Mouse (Mus musculus) liver, embryonic 16.5 days (tissue): ENCODE measurements around the gene Mettl16. TPM values are rescaled to one million over a fixed set of nuclear protein-coding genes. Genes with fewer than 3 reads are reported as not detected.

ENCODE experiments used
- ATAC-seq: fragments of 200-750 bp; cut with Nextera tagmentation; 2 replicates; pipeline ENCODE4 v1.8.0; 2017; ENCODE audit warnings: low read depth, mild to moderate bottlenecking, moderate number of reproducible peaks, moderate library complexity
- H3K27ac ChIP-seq: fragments of 300-500 bp; sonication (generic); 2 replicates; pipeline ENCODE4 v1.5.1; 2014; ENCODE audit warnings: mild to moderate bottlenecking, low read length
- H3K27me3 ChIP-seq: fragments of 300-500 bp; sonication (generic); 2 replicates; pipeline ENCODE4 v1.6.1; 2014; ENCODE audit warnings: low read depth, low read length, mixed read lengths; ENCODE audit not compliant: control insufficient read depth, insufficient read depth
- H3K36me3 ChIP-seq: fragments of 300-500 bp; sonication (generic); 2 replicates; pipeline ENCODE4 v1.6.1; 2014; ENCODE audit warnings: mild to moderate bottlenecking; ENCODE audit not compliant: control insufficient read depth, insufficient read depth
- H3K4me1 ChIP-seq: fragments of 300-500 bp; sonication (generic); 2 replicates; pipeline ENCODE4 v1.6.1; 2014; ENCODE audit warnings: low read depth, low read length, mixed read lengths; ENCODE audit not compliant: control insufficient read depth
- H3K4me2 ChIP-seq: fragments of 300-500 bp; sonication (generic); 2 replicates; pipeline ENCODE4 v1.6.1; 2014; ENCODE audit warnings: low read depth, low read length, mixed read lengths
- H3K4me3 ChIP-seq: fragments of 300-500 bp; sonication (generic); 2 replicates; pipeline ENCODE4 v1.5.1; 2014; ENCODE audit warnings: low read depth, mild to moderate bottlenecking, low read length
- H3K9ac ChIP-seq: fragments of 300-500 bp; sonication (generic); 2 replicates; pipeline ENCODE4 v1.6.1; 2014; ENCODE audit warnings: low read depth, low read length
- H3K9me3 ChIP-seq: fragments of 300-500 bp; sonication (generic); replicated peaks from 2 replicates; pipeline ENCODE4 v1.6.1; 2016; ENCODE audit warnings: low read length; ENCODE audit not compliant: control insufficient read depth
- WGBS: fragments of 180-500 bp; shearing (Covaris S2); extraction: QIAGEN DNeasy Blood & Tissue Kit; methylation state at CpG from one replicate; pipeline ENCODE4 v1.1.7; 2014; ENCODE audit not compliant: insufficient replicate concordance; 5-methylcytosine and 5-hydroxymethylcytosine counted together
- polyA plus RNA-seq: library from polyadenylated mRNA; unstranded; fragments of >200 nt; fragmentation: Nextera tagmentation; extraction: Ambion mirVana; gene quantifications from 2 replicates; pipeline ENCODE4 v1.2.1, GENCODE M21; 2015

Gene Mettl16
- polyA plus RNA-seq, 1 experiment from 2014 or later, result 15.5 TPM

GRCm38 (mm10) chr11:74843435-74843714 lies 72.7 kb downstream of the Mettl16 start:
- H3K9ac ChIP-seq, result no peak overlapping the region
- H3K36me3 ChIP-seq, result peaks cover 6% of the 10 kb centered on the region; the same call in 1 of the 2 replicates

GRCm38 (mm10) chr11:74843761-74844160 lies 73.1 kb downstream of the Mettl16 start:
- Histone ChIP-seq H3K9me3 (no peaks in the 10 kb centered on the region; the same call in 1 of the 2 replicates), H3K4me1 (peaks cover 23% of the 10 kb centered on the region), H3K4me3 (no peak overlapping the region), H3K27me3 (no peaks in the 10 kb centered on the region), H3K9ac (no peak overlapping the region), H3K27ac (no peak overlapping the region), H3K36me3 (peaks cover 6% of the 10 kb centered on the region; the same call in 1 of the 2 replicates), H3K4me2 (no peak overlapping the region)
- 64% methylated on average over 5 of the region's 5 CpGs for WGBS
- no peak for ATAC-seq

More at GRCm38 (mm10) chr11:74843435-74843714, 72.7 kb downstream of the Mettl16 start:
- Histone ChIP-seq H3K4me2 (no peak overlapping the region), H3K27ac (no peak overlapping the region), H3K4me1 (peaks cover 20% of the 10 kb centered on the region), H3K27me3 (no peaks in the 10 kb centered on the region), H3K9me3 (no peaks in the 10 kb centered on the region; the same call in 1 of the 2 replicates), H3K4me3 (no peak overlapping the region)
- WGBS, result 84% methylated on average over 2 of the region's 2 CpGs
- ATAC-seq, result no peak

GRCm38 (mm10) chr11:74845784-74846183 lies 75.2 kb downstream of the Mettl16 start:
- Histone ChIP-seq H3K9ac (no peak overlapping the region), H3K4me1 (peaks cover 14% of the 10 kb centered on the region), H3K36me3 (peaks cover 6% of the 10 kb centered on the region; the same call in 1 of the 2 replicates), H3K9me3 (no peaks in the 10 kb centered on the region; the same call in 1 of the 2 replicates), H3K27me3 (no peaks in the 10 kb centered on the region), H3K4me3 (no peak overlapping the region), H3K27ac (no peak overlapping the region), H3K4me2 (no peak overlapping the region)
- 66% methylated on average over 3 of the region's 3 CpGs for WGBS
- no peak for ATAC-seq

- ATAC-seq, result peak; percentile 92
- Histone ChIP-seq H3K4me2 (peak overlapping the region; percentile 53), H3K27me3 (no peaks in the 10 kb centered on the region), H3K9ac (peak overlapping the region; percentile 17), H3K27ac (peak overlapping the region; percentile 51), H3K36me3 (no peaks in the 10 kb centered on the region), H3K4me1 (peaks cover 14% of the 10 kb centered on the region), H3K9me3 (no peaks in the 10 kb centered on the region; the same call in 1 of the 2 replicates), H3K4me3 (peak overlapping the region; percentile 44)
- WGBS, result 1% methylated on average over 13 of the region's 13 CpGs
Observed at GRCm38 (mm10) chr11:74847919-74848521, 77.4 kb downstream of the Mettl16 start.

- Histone ChIP-seq H3K4me2 (no peak overlapping the region), H3K36me3 (no peaks in the 10 kb centered on the region), H3K9me3 (no peaks in the 10 kb centered on the region), H3K9ac (no peak overlapping the region), H3K27ac (no peak overlapping the region), H3K4me3 (no peak overlapping the region), H3K4me1 (peaks cover 13% of the 10 kb centered on the region), H3K27me3 (no peaks in the 10 kb centered on the region)
- WGBS, result 75% methylated on average over 14 of the region's 14 CpGs
- ATAC-seq, result no peak
Observed at GRCm38 (mm10) chr11:74850998-74851661, 80.5 kb downstream of the Mettl16 start.

GRCm38 (mm10) chr11:74857756-74858155 lies 87.1 kb downstream of the Mettl16 start:
- no peak for ATAC-seq
- Histone ChIP-seq H3K4me1 (no peaks in the 10 kb centered on the region), H3K27ac (no peak overlapping the region), H3K27me3 (no peaks in the 10 kb centered on the region), H3K9me3 (no peaks in the 10 kb centered on the region), H3K9ac (no peak overlapping the region), H3K36me3 (no peaks in the 10 kb centered on the region), H3K4me2 (no peak overlapping the region), H3K4me3 (no peak overlapping the region)
- 81% methylated on average over 9 of the region's 9 CpGs for WGBS

- H3K27me3 ChIP-seq, result no peaks in the 10 kb centered on the region
- H3K4me1 ChIP-seq, result no peaks in the 10 kb centered on the region
- no peak for ATAC-seq
- no peaks in the 10 kb centered on the region for H3K9me3 ChIP-seq
- WGBS, result 80% methylated on average over 5 of the region's 5 CpGs
- H3K27ac ChIP-seq, result no peak overlapping the region
- H3K9ac ChIP-seq, result no peak overlapping the region
- H3K4me2 ChIP-seq, result no peak overlapping the region
- H3K36me3 ChIP-seq, result no peaks in the 10 kb centered on the region
- no peak overlapping the region for H3K4me3 ChIP-seq
Observed at GRCm38 (mm10) chr11:74862129-74862528, 91.5 kb downstream of the Mettl16 start.

GRCm38 (mm10) chr11:74863471-74863870 lies 92.8 kb downstream of the Mettl16 start:
- Histone ChIP-seq H3K4me1 (no peaks in the 10 kb centered on the region), H3K4me3 (no peak overlapping the region), H3K4me2 (no peak overlapping the region), H3K9ac (no peak overlapping the region), H3K9me3 (no peaks in the 10 kb centered on the region), H3K27me3 (no peaks in the 10 kb centered on the region), H3K27ac (no peak overlapping the region), H3K36me3 (no peaks in the 10 kb centered on the region)
- no peak for ATAC-seq
- 31% methylated on average over 11 of the region's 11 CpGs for WGBS

- Histone ChIP-seq H3K4me2 (no peak overlapping the region), H3K9me3 (no peaks in the 10 kb centered on the region), H3K27ac (no peak overlapping the region), H3K27me3 (no peaks in the 10 kb centered on the region), H3K9ac (no peak overlapping the region), H3K4me1 (no peaks in the 10 kb centered on the region), H3K36me3 (no peaks in the 10 kb centered on the region), H3K4me3 (no peak overlapping the region)
- WGBS, result 77% methylated on average over 9 of the region's 9 CpGs
- no peak for ATAC-seq
Observed at GRCm38 (mm10) chr11:74864421-74864820, 93.8 kb downstream of the Mettl16 start.
